Mouse (Mus musculus): ENCODE measurements around the gene Dohh.

GRCm38 (mm10) chr10:81360721-81361120 is 23.5 kb upstream of the Dohh start:
- TF ChIP-seq POLR2A (IDR thresholded peaks at IDR 0.05; ENCODE audit: low read depth, low read length) (no peak), CTCF (IDR thresholded peaks at IDR 0.05; ENCODE audit: extremely low read depth, insufficient read length, insufficient replicate concordance, low read depth, low read length) (no peak)

All from small intestine, adult 2 months (tissue).